Mouse (Mus musculus) lung, embryonic 16.5 days (tissue): ENCODE measurements around the gene Ankrd11. TPM values are rescaled to one million over a fixed set of nuclear protein-coding genes. Genes with fewer than 3 reads are reported as not detected.
A peak's percentile ranks its signal among the peaks of the same experiment; 100 is the strongest.

Experiments used
- ATAC-seq: fragments of 200-750 bp; cut with Nextera tagmentation; 2 replicates; pipeline ENCODE4 v1.8.0; 2017; ENCODE audit warnings: low read depth, mild to moderate bottlenecking, moderate library complexity
- H3K27ac ChIP-seq: fragments of 300-500 bp; sonication (generic); 2 replicates; pipeline ENCODE4 v1.5.1; 2014; ENCODE audit warnings: mild to moderate bottlenecking, control low read depth, low read length
- H3K27me3 ChIP-seq: fragments of 300-500 bp; sonication (generic); 2 replicates; pipeline ENCODE4 v1.6.1; 2014; ENCODE audit warnings: low read depth, low read length, mixed read lengths; ENCODE audit not compliant: control insufficient read depth, insufficient read depth
- H3K36me3 ChIP-seq: fragments of 300-500 bp; sonication (generic); 2 replicates; pipeline ENCODE4 v1.6.1; 2014; ENCODE audit warnings: low read length; ENCODE audit not compliant: control insufficient read depth, insufficient read depth
- H3K4me1 ChIP-seq: fragments of 300-500 bp; sonication (generic); replicated peaks from 2 replicates; pipeline ENCODE4 v1.6.1; 2014; ENCODE audit warnings: low read length, mixed read lengths; ENCODE audit not compliant: control insufficient read depth, insufficient read depth
- H3K4me2 ChIP-seq: fragments of 300-500 bp; sonication (generic); 2 replicates; pipeline ENCODE4 v1.6.1; 2014; ENCODE audit warnings: low read depth, low read length, control low read depth
- H3K4me3 ChIP-seq: fragments of 300-500 bp; sonication (generic); 2 replicates; pipeline ENCODE4 v1.5.1; 2014; ENCODE audit warnings: mild to moderate bottlenecking, low read length, control low read depth
- H3K9ac ChIP-seq: fragments of 300-500 bp; sonication (generic); 2 replicates; pipeline ENCODE4 v1.6.1; 2014; ENCODE audit warnings: low read length, control low read depth
- H3K9me3 ChIP-seq: fragments of 300-500 bp; sonication (generic); 2 replicates; pipeline ENCODE4 v1.6.1; 2016; ENCODE audit warnings: low read length; ENCODE audit not compliant: control insufficient read depth
- WGBS: fragments of 180-500 bp; shearing (Covaris S2); extraction: QIAGEN DNeasy Blood & Tissue Kit; methylation state at CpG from one replicate; pipeline ENCODE4 v1.1.7; 2014; 5-methylcytosine and 5-hydroxymethylcytosine counted together
- polyA plus RNA-seq: library from polyadenylated mRNA; unstranded; fragments of >200 nt; fragmentation: Nextera tagmentation; extraction: Ambion mirVana; gene quantifications from 2 replicates; pipeline ENCODE4 v1.2.1, GENCODE M21; 2015

Gene Ankrd11
- polyA plus RNA-seq, 1 experiment from 2014 or later = 23.9 TPM

GRCm38 (mm10) chr8:123041774-123042105 is 337 bp downstream of the Ankrd11 start:
- Histone ChIP-seq H3K27me3 (no peaks in the 10 kb centered on the region), H3K4me3 (peak overlapping the region; percentile 100), H3K4me2 (peak overlapping the region; percentile 83), H3K9ac (peak overlapping the region; percentile 100), H3K9me3 (no peaks in the 10 kb centered on the region), H3K4me1 (peaks cover 32% of the 10 kb centered on the region), H3K36me3 (no peaks in the 10 kb centered on the region), H3K27ac (peak overlapping the region; percentile 94)
- ATAC-seq = no peak; the same call in 1 of the 2 replicates
- 0% methylated on average over 29 of the region's 60 CpGs for WGBS

DNA sequence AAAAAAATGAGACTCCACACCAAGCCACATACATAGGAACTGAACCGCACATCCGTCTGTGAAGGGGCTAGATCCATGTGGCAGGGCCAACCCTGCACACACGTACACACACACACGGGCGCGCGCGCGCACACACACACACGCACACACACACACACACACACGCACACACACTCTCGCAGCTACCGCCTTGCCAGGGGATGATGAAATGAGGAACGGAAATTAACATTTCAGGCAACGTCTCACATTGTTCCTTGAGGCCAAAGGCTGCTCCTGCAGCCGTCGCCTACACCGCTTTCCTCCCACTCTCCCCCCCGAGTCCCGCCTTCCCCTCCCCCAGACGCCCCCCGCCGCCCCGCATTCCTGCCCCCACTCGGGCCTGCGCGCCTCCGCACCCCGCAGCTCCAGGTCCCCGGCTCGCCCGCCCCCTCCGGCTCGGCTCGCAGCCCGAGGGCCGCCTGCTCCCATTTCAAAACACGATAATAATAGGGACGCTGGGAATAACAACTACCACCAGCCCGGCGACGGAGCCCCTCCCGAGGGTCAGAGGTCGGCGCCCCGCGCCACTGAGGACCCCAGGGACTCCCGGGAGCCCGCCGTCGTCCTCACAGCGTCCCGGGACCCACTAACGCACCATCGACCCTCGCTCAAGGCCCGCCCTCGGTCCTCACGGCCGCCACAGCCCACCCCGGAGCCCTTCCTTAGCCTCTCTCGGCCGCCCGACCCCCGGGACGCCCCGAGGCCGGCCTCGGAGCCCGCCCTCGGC is 886 bp downstream of the Ankrd11 start:
- no peaks in the 10 kb centered on the region for H3K27me3 ChIP-seq
- H3K9ac ChIP-seq = peak overlapping the region; percentile 100
- peak; percentile 6; the same call in 1 of the 2 replicates for ATAC-seq
- under 1% methylated on average over 61 of the region's 71 CpGs for WGBS
- no peaks in the 10 kb centered on the region for H3K36me3 ChIP-seq
- H3K27ac ChIP-seq = peak overlapping the region; percentile 94
- H3K4me2 ChIP-seq = peak overlapping the region; percentile 83
- peaks cover 33% of the 10 kb centered on the region for H3K4me1 ChIP-seq
- H3K9me3 ChIP-seq = no peaks in the 10 kb centered on the region
- peak overlapping the region; percentile 100 for H3K4me3 ChIP-seq

- WGBS = 16% methylated on average over 4 of the region's 4 CpGs
- no peak for ATAC-seq
- Histone ChIP-seq H3K27ac (peak overlapping the region; percentile 94), H3K9me3 (no peaks in the 10 kb centered on the region), H3K4me2 (peak overlapping the region; percentile 83), H3K27me3 (no peaks in the 10 kb centered on the region), H3K9ac (peak overlapping the region; percentile 100), H3K36me3 (no peaks in the 10 kb centered on the region), H3K4me1 (peaks cover 36% of the 10 kb centered on the region), H3K4me3 (peak overlapping the region; percentile 100)
Observed at GRCm38 (mm10) chr8:123040110-123040650, 1.9 kb downstream of the Ankrd11 start.

DNA sequence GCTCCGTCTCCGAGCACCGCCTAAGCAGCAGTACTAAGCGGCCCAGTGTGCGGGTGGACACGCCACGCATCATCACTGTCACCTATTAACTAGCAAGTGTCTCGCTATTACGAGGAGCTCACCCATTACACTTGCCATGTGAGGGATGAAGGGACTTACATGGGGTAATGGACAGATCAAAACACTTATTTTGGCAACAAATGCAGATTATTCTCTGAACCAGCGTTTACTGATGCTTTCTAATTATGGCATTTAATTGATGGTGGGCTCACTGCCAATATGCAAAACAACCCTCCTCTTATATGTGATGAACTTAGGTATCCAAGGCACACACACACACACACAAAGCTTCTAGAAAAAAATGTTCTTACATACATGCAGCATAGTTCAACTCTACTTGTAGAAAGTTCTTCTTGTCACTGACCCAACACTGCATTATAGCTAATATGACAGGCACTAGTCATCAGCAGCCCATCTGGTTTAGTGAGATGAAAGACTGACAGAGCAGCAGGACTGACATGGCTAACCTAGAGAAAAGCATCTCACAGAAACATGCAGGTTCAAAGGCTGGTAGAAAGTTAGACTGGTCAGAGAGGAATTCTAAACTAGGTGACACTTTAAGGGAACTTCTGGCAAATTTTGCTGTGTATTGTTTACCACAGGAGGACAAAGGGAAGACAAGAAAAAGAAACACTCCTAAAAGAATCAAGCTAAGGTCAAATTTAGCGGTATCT is 2.5 kb downstream of the Ankrd11 start:
- Histone ChIP-seq H3K9ac (no peak overlapping the region), H3K27me3 (no peaks in the 10 kb centered on the region), H3K27ac (no peak overlapping the region), H3K4me2 (peak overlapping the region; percentile 83), H3K4me1 (peaks cover 38% of the 10 kb centered on the region), H3K9me3 (no peaks in the 10 kb centered on the region), H3K36me3 (no peaks in the 10 kb centered on the region), H3K4me3 (no peak overlapping the region)
- 71% methylated on average over 11 of the region's 11 CpGs for WGBS
- ATAC-seq = no peak

DNA sequence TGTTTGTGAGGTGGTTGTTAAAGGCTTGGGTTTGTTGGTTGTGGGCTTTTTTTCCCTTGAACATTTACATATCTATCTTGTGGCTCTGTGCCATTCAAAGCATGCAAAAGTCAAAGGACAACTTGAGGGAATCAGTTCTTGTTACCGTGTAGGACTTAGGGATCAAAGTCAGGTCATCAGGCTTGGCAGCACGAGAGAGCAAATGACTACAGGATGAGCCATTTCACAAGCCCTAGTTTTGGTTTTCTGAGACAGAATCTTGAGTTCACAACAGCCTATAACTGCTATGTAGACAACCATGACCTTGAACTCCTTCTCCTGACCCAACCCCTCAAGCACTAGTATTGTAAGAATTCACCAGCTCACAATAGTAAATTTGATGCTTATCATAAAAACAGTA is 3.7 kb downstream of the Ankrd11 start:
- WGBS = 41% methylated on average over 2 of the region's 2 CpGs
- Histone ChIP-seq H3K4me2 (no peak overlapping the region), H3K4me3 (no peak overlapping the region), H3K4me1 (peaks cover 38% of the 10 kb centered on the region), H3K36me3 (no peaks in the 10 kb centered on the region), H3K9ac (no peak overlapping the region), H3K27ac (no peak overlapping the region), H3K9me3 (no peaks in the 10 kb centered on the region), H3K27me3 (no peaks in the 10 kb centered on the region)
- ATAC-seq = no peak

GRCm38 (mm10) chr8:123037487-123037886 is 4.6 kb downstream of the Ankrd11 start:
- no peak for ATAC-seq
- Histone ChIP-seq H3K4me2 (no peak overlapping the region), H3K27me3 (no peaks in the 10 kb centered on the region), H3K27ac (no peak overlapping the region), H3K4me1 (peaks cover 36% of the 10 kb centered on the region), H3K36me3 (no peaks in the 10 kb centered on the region), H3K9ac (no peak overlapping the region), H3K9me3 (no peaks in the 10 kb centered on the region), H3K4me3 (no peak overlapping the region)
- WGBS = 81% methylated on average over 11 of the region's 11 CpGs

GRCm38 (mm10) chr8:123036956-123037355 is 5.1 kb downstream of the Ankrd11 start:
- Histone ChIP-seq H3K4me1 (peaks cover 36% of the 10 kb centered on the region), H3K27me3 (no peaks in the 10 kb centered on the region), H3K27ac (no peak overlapping the region), H3K36me3 (no peaks in the 10 kb centered on the region), H3K9me3 (no peaks in the 10 kb centered on the region), H3K9ac (no peak overlapping the region), H3K4me3 (no peak overlapping the region), H3K4me2 (no peak overlapping the region)
- no peak for ATAC-seq
- WGBS = 48% methylated on average over 3 of the region's 3 CpGs

DNA sequence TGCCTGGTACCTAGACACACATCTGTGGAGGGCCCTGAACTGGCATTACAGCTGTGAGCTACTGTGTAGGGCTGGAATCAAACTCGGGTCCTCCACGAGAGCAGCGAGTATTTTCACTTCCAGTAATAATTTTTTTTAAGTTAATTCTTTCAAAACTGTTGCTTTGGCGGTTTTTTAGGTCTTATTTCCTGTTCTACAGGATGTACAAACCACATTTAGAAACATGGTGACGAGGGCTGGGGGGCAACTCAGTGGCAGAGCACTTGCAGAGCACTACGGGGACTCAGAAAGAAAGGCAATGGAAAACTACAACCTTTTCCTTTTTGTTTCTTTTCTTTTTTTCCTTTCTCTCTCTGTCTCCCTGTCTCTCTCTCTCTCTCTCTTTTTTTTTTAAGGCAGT is 7.9 kb downstream of the Ankrd11 start:
- peaks cover 23% of the 10 kb centered on the region; the same call in 1 of the 2 replicates for H3K4me1 ChIP-seq
- no peaks in the 10 kb centered on the region for H3K27me3 ChIP-seq
- H3K36me3 ChIP-seq = no peaks in the 10 kb centered on the region
- 69% methylated on average over 6 of the region's 6 CpGs for WGBS
- no peak overlapping the region for H3K4me2 ChIP-seq
- H3K9ac ChIP-seq = no peak overlapping the region
- H3K9me3 ChIP-seq = no peaks in the 10 kb centered on the region
- H3K4me3 ChIP-seq = no peak overlapping the region
- ATAC-seq = no peak
- H3K27ac ChIP-seq = no peak overlapping the region

- H3K27ac ChIP-seq = no peak overlapping the region
- H3K4me2 ChIP-seq = no peak overlapping the region
- no peak overlapping the region for H3K9ac ChIP-seq
- ATAC-seq = no peak
- H3K36me3 ChIP-seq = no peaks in the 10 kb centered on the region
- H3K4me1 ChIP-seq = peaks cover 20% of the 10 kb centered on the region; the same call in 1 of the 2 replicates
- H3K4me3 ChIP-seq = no peak overlapping the region
- H3K27me3 ChIP-seq = no peaks in the 10 kb centered on the region
- H3K9me3 ChIP-seq = no peaks in the 10 kb centered on the region
Observed at GRCm38 (mm10) chr8:123033431-123033830, 8.6 kb downstream of the Ankrd11 start.
